Mouse (Mus musculus): ENCODE data around the gene Nuf2.

Gene Nuf2

DNA sequence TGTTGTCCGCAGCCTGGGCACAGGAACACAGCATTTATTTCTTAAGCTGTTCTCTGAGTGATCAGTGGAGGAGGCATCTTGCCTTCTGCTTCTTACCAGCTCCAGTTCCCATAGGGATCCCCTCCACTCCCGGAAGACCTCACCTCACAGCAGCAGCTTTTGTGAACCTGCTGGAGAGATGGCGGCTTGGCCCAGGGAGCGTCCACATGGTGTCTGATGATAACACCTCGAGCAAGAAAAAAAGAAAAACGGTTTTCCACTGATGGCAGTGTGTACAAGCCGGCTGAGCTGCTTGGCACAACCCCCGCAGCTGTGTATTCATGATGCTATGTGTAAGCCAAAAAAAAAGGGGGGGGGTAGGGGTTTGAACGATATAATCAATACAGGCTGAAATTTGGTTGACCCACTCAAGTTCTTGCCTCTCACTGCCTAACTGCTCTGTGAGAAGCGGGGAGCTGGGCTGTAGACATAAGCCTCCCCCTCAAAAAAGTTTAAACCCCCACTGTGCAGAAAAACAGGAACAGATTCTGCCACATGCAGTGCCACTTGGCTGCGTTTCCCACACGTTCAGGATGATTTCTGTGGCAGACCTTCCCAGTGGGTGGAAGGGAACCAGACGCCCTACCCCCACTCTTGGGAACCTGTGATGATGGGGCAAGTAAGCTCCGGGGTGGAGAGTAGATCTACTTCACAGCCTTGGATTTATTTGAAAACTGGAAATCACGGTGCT lies 68.7 kb downstream of the Nuf2 start:
- no peak for DNase-seq

DNA sequence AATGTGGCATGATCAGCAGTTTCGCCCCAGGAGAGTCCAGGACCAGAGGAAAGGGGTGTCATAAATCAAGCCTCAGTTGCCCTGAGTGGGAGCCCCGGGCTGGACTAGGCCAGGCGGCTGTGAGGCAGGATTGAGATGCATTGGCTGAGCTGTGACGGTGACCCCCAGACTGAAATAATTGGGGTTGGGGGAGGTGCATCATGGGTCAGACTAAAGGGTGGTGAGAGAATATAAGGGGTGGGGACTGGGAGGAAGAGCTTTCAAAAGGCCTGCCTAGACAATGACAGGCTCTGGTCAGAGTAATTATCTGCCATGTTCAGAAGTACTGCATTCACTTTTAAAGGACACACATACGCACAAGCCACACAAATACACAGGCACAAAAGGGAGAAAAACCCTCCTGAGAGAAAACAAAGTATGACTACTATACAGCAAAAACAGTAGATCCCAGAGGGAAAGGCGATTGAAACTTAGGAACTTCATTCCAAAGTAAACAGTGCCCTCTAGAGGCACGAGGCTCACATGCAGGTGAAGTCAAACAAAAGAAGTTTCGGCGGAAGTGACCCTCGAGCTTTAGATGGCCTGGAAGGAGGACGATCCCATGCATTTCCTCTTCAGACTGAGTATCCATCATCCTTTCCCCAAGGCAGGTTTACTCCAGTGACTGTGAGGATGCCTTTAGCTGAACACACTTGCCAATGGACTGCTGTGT lies 72.0 kb downstream of the Nuf2 start:
- peak; percentile 60 for DNase-seq
